Mouse (Mus musculus): ENCODE data around the gene Slc44a4. TPM values are rescaled to one million over a fixed set of nuclear protein-coding genes. Genes with fewer than 3 reads are reported as not detected.
"Not testable (repeated sequence)": the region's sequence is repeated elsewhere in the genome, so short reads cannot be mapped to it uniquely, and the experiment has no call there.

Slc44a4 gene
- polyA plus RNA-seq, 1 experiment from 2014 or later: 0.11 TPM

GRCm38 (mm10) chr17:34900826-34901225 lies 13.4 kb upstream of the Slc44a4 start:
- not testable (repeated sequence) for ATAC-seq (replicated peaks; ENCODE audit: insufficient number of reproducible peaks, low FRiP score, low TSS enrichment, low read depth); H3K4me2 ChIP-seq (ENCODE audit: low read depth, low read length)
- peaks cover 16% of the 10 kb centered on the region for H3K36me3 ChIP-seq (replicated peaks; ENCODE audit: control insufficient read depth, insufficient read depth, low read depth, low read length)

GRCm38 (mm10) chr17:34901948-34902347 lies 12.3 kb upstream of the Slc44a4 start:
- H3K4me3 ChIP-seq (ENCODE audit: low read depth, low read length); H3K4me2 ChIP-seq (ENCODE audit: low read depth, low read length); DNase-seq (ENCODE audit: low spot score); H3K27ac ChIP-seq (replicated peaks; ENCODE audit: low read depth, low read length); H3K27me3 ChIP-seq (ENCODE audit: control insufficient read depth, insufficient read depth, low read length); H3K9me3 ChIP-seq (replicated peaks; ENCODE audit: control insufficient read depth, low read length); ATAC-seq (replicated peaks; ENCODE audit: insufficient number of reproducible peaks, low FRiP score, low TSS enrichment, low read depth); H3K9ac ChIP-seq (replicated peaks; ENCODE audit: low read length); H3K4me1 ChIP-seq (ENCODE audit: control insufficient read depth, insufficient read depth, low read length): not testable (repeated sequence)
- WGBS: 94% methylated on average over 9 of the region's 10 CpGs
- peaks cover 23% of the 10 kb centered on the region for H3K36me3 ChIP-seq (replicated peaks; ENCODE audit: control insufficient read depth, insufficient read depth, low read depth, low read length)

More at GRCm38 (mm10) chr17:34900826-34901225, 13.4 kb upstream of the Slc44a4 start:
- not testable (repeated sequence) for H3K4me1 ChIP-seq (ENCODE audit: control insufficient read depth, insufficient read depth, low read length); H3K9ac ChIP-seq (replicated peaks; ENCODE audit: low read length); H3K27ac ChIP-seq (replicated peaks; ENCODE audit: low read depth, low read length); H3K27me3 ChIP-seq (ENCODE audit: control insufficient read depth, insufficient read depth, low read length); H3K9me3 ChIP-seq (replicated peaks; ENCODE audit: control insufficient read depth, low read length); DNase-seq (ENCODE audit: low spot score); H3K4me3 ChIP-seq (ENCODE audit: low read depth, low read length)

GRCm38 (mm10) chr17:34902895-34903294 lies 11.4 kb upstream of the Slc44a4 start:
- H3K36me3 ChIP-seq (replicated peaks; ENCODE audit: control insufficient read depth, insufficient read depth, low read depth, low read length): peaks cover 30% of the 10 kb centered on the region
- H3K4me2 ChIP-seq (ENCODE audit: low read depth, low read length): no peak overlapping the region
- H3K9me3 ChIP-seq (replicated peaks; ENCODE audit: control insufficient read depth, low read length): no peaks in the 10 kb centered on the region
- DNase-seq (ENCODE audit: low spot score) (no peak), ATAC-seq (replicated peaks; ENCODE audit: insufficient number of reproducible peaks, low FRiP score, low TSS enrichment, low read depth) (no peak)
- H3K4me3 ChIP-seq (ENCODE audit: low read depth, low read length): no peak overlapping the region
- no peaks in the 10 kb centered on the region for H3K27me3 ChIP-seq (ENCODE audit: control insufficient read depth, insufficient read depth, low read length)
- 90% methylated on average over 9 of the region's 9 CpGs for WGBS
- no peak overlapping the region for H3K9ac ChIP-seq (replicated peaks; ENCODE audit: low read length)
- no peaks in the 10 kb centered on the region for H3K4me1 ChIP-seq (ENCODE audit: control insufficient read depth, insufficient read depth, low read length)
- no peak overlapping the region for H3K27ac ChIP-seq (replicated peaks; ENCODE audit: low read depth, low read length)

GRCm38 (mm10) chr17:34910982-34911381 lies 3.3 kb upstream of the Slc44a4 start:
- H3K27ac ChIP-seq (replicated peaks; ENCODE audit: low read depth, low read length): no peak overlapping the region
- no peaks in the 10 kb centered on the region for H3K9me3 ChIP-seq (replicated peaks; ENCODE audit: control insufficient read depth, low read length)
- H3K9ac ChIP-seq (replicated peaks; ENCODE audit: low read length): no peak overlapping the region
- H3K4me1 ChIP-seq (ENCODE audit: control insufficient read depth, insufficient read depth, low read length): 0 out of 2 replicates have a peak, but pooled peaks cover 2% of the 10 kb centered on the region
- H3K36me3 ChIP-seq (replicated peaks; ENCODE audit: control insufficient read depth, insufficient read depth, low read depth, low read length): peaks cover 29% of the 10 kb centered on the region
- ATAC-seq (replicated peaks; ENCODE audit: insufficient number of reproducible peaks, low FRiP score, low TSS enrichment, low read depth): no peak
- no peak for DNase-seq (ENCODE audit: low spot score)
- 85% methylated on average over 10 of the region's 10 CpGs for WGBS
- H3K27me3 ChIP-seq (ENCODE audit: control insufficient read depth, insufficient read depth, low read length): no peaks in the 10 kb centered on the region
- H3K4me2 ChIP-seq (ENCODE audit: low read depth, low read length): no peak overlapping the region
- H3K4me3 ChIP-seq (ENCODE audit: low read depth, low read length): no peak overlapping the region

- DNase-seq (ENCODE audit: low spot score) (peak; percentile 72), ATAC-seq (replicated peaks; ENCODE audit: insufficient number of reproducible peaks, low FRiP score, low TSS enrichment, low read depth) (peak; percentile 37; the same call in 1 of the 2 replicates)
- no peak overlapping the region for H3K4me3 ChIP-seq (ENCODE audit: low read depth, low read length)
- H3K4me2 ChIP-seq (ENCODE audit: low read depth, low read length): no peak overlapping the region
- no peak overlapping the region for H3K9ac ChIP-seq (replicated peaks; ENCODE audit: low read length)
- H3K36me3 ChIP-seq (replicated peaks; ENCODE audit: control insufficient read depth, insufficient read depth, low read depth, low read length): peaks cover 19% of the 10 kb centered on the region
- WGBS: 53% methylated on average over 5 of the region's 5 CpGs
- H3K4me1 ChIP-seq (ENCODE audit: control insufficient read depth, insufficient read depth, low read length): 0 out of 2 replicates have a peak, but pooled peaks cover 2% of the 10 kb centered on the region
- no peak overlapping the region for H3K27ac ChIP-seq (replicated peaks; ENCODE audit: low read depth, low read length)
- H3K9me3 ChIP-seq (replicated peaks; ENCODE audit: control insufficient read depth, low read length): no peaks in the 10 kb centered on the region
- H3K27me3 ChIP-seq (ENCODE audit: control insufficient read depth, insufficient read depth, low read length): no peaks in the 10 kb centered on the region
Measured at GRCm38 (mm10) chr17:34911945-34912351, 2.3 kb upstream of the Slc44a4 start.

GRCm38 (mm10) chr17:34915410-34915831 lies 1.2 kb downstream of the Slc44a4 start:
- DNase-seq (ENCODE audit: low spot score): peak; percentile 42
- no peak for ATAC-seq (replicated peaks; ENCODE audit: insufficient number of reproducible peaks, low FRiP score, low TSS enrichment, low read depth)
- Histone ChIP-seq H3K4me3 (ENCODE audit: low read depth, low read length) (no peak overlapping the region), H3K4me1 (ENCODE audit: control insufficient read depth, insufficient read depth, low read length) (0 out of 2 replicates have a peak, but pooled peaks cover 2% of the 10 kb centered on the region), H3K4me2 (ENCODE audit: low read depth, low read length) (no peak overlapping the region), H3K27me3 (ENCODE audit: control insufficient read depth, insufficient read depth, low read length) (no peaks in the 10 kb centered on the region), H3K27ac (replicated peaks; ENCODE audit: low read depth, low read length) (no peak overlapping the region), H3K9ac (replicated peaks; ENCODE audit: low read length) (no peak overlapping the region), H3K36me3 (replicated peaks; ENCODE audit: control insufficient read depth, insufficient read depth, low read depth, low read length) (peaks cover 6% of the 10 kb centered on the region), H3K9me3 (replicated peaks; ENCODE audit: control insufficient read depth, low read length) (no peaks in the 10 kb centered on the region)
- 16% methylated on average over 11 of the region's 11 CpGs for WGBS

GRCm38 (mm10) chr17:34916316-34916715 lies 2.0 kb downstream of the Slc44a4 start:
- Histone ChIP-seq H3K27me3 (ENCODE audit: control insufficient read depth, insufficient read depth, low read length) (no peaks in the 10 kb centered on the region), H3K9ac (replicated peaks; ENCODE audit: low read length) (no peak overlapping the region), H3K36me3 (replicated peaks; ENCODE audit: control insufficient read depth, insufficient read depth, low read depth, low read length) (peaks cover 6% of the 10 kb centered on the region), H3K4me3 (ENCODE audit: low read depth, low read length) (no peak overlapping the region), H3K27ac (replicated peaks; ENCODE audit: low read depth, low read length) (no peak overlapping the region), H3K4me1 (ENCODE audit: control insufficient read depth, insufficient read depth, low read length) (0 out of 2 replicates have a peak, but pooled peaks cover 2% of the 10 kb centered on the region), H3K9me3 (replicated peaks; ENCODE audit: control insufficient read depth, low read length) (no peaks in the 10 kb centered on the region), H3K4me2 (ENCODE audit: low read depth, low read length) (no peak overlapping the region)
- 84% methylated on average over 5 of the region's 5 CpGs for WGBS
- ATAC-seq (replicated peaks; ENCODE audit: insufficient number of reproducible peaks, low FRiP score, low TSS enrichment, low read depth) (no peak), DNase-seq (ENCODE audit: low spot score) (no peak)

- H3K27me3 ChIP-seq (ENCODE audit: control insufficient read depth, insufficient read depth, low read length): no peaks in the 10 kb centered on the region
- ATAC-seq (replicated peaks; ENCODE audit: insufficient number of reproducible peaks, low FRiP score, low TSS enrichment, low read depth): no peak
Measured at GRCm38 (mm10) chr17:34917188-34917587, 2.9 kb downstream of the Slc44a4 start.

More at GRCm38 (mm10) chr17:34917188-34917587, 2.9 kb downstream of the Slc44a4 start:
- peaks cover 4% of the 10 kb centered on the region for H3K36me3 ChIP-seq (replicated peaks; ENCODE audit: control insufficient read depth, insufficient read depth, low read depth, low read length)
- 0 out of 2 replicates have a peak, but pooled peaks cover 2% of the 10 kb centered on the region for H3K4me1 ChIP-seq (ENCODE audit: control insufficient read depth, insufficient read depth, low read length)
- H3K9ac ChIP-seq (replicated peaks; ENCODE audit: low read length): no peak overlapping the region
- 83% methylated on average over 9 of the region's 9 CpGs for WGBS
- DNase-seq (ENCODE audit: low spot score): no peak
- H3K9me3 ChIP-seq (replicated peaks; ENCODE audit: control insufficient read depth, low read length): no peaks in the 10 kb centered on the region
- no peak overlapping the region for H3K4me2 ChIP-seq (ENCODE audit: low read depth, low read length)
- no peak overlapping the region for H3K4me3 ChIP-seq (ENCODE audit: low read depth, low read length)
- H3K27ac ChIP-seq (replicated peaks; ENCODE audit: low read depth, low read length): no peak overlapping the region
